Mouse (Mus musculus) heart, postnatal 36 days (tissue): ENCODE results near the gene Fam19a5. TPM values are rescaled to one million over a fixed set of nuclear protein-coding genes. Genes with fewer than 3 reads are reported as not detected.

Source experiments
- DNase-seq, 2 experiments: peaks; one replicate each; pipeline ENCODE4 v3.0.0; 2021 to 2022
- intact Hi-C: fragments of 180-260 bp; cut with DNase I; formaldehyde crosslinking; loops from one replicate; pipeline ENCODE4 v1.15.1; 2025
- total RNA-seq, 2 experiments: library from RNA; stranded (reverse); gene quantifications; 2 replicates each; pipeline ENCODE4 v1.2.3; 2021

The Fam19a5 gene
- 1 to 10 TPM; 2.6 to 3.8 TPM for total RNA-seq

DNA sequence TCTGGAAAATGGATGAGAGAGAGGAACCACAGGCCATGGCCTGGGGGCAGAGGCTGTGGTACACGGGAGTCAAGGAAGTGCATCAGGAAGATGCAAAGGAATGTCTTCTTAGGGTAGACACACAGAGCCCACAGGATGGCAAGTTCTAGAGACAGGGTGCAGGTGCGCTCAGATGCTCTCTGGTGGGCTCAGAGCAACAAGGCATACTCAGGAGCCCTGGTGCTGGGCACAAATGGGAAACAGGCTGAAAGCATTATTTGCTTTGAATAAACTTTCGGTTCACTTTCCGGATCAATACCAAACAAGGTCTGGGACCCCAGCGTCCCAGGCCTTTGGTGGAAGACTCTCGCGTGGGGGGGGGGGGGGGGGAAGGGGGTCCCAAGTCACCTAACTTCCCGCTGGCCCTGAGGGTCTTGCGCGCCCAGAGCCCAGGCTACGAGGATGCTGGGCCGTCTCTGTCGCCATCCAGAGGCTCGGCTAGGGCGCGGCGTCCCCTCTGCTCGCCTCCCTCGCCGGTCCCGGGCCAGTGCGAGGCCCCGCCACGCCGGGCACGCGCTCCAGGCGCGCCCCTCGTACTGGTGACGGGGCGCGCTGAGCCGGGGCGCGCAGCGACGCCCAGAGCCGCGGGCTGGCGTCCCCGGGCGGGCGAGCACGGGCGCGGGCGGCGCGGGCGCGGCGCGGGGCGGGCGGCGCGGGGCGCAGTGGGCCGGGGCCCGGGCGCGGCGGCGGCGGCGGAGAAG, at the start of gene Fam19a5:
Gene Fam19a5 (plus strand): TSS at position 701 of the 740 bp plus-strand sequence.
- intact Hi-C loops: loop anchor here (5.0 kb wide), 2 partner anchors 1136 to 1301 kb away; no protein-coding TSS in a partner anchor
- no peak for DNase-seq

DNA sequence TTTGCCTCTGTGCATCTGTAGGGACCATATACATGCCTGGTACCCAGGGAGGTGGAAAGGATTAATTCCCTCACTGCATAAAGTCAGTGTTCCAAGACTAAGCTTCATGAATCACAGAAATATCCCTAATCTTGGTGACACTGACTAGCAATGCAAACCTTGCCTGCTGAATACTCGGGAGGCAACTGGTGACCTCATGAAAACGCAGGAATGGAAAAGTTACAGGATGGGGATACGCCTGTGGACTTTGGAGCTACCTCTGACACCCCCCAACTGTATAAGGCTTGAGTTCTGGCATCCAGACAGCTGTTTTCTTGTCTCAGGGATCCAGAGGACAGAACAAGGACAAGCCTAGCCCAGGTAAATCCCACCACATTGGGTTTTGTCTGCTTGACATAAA, 42.4 kb upstream of the Fam19a5 start:
- DNase-seq: no peak
- intact Hi-C loops: loop anchor here (1.0 kb wide), 1 partner anchor 23 kb away; no protein-coding TSS in a partner anchor

DNA sequence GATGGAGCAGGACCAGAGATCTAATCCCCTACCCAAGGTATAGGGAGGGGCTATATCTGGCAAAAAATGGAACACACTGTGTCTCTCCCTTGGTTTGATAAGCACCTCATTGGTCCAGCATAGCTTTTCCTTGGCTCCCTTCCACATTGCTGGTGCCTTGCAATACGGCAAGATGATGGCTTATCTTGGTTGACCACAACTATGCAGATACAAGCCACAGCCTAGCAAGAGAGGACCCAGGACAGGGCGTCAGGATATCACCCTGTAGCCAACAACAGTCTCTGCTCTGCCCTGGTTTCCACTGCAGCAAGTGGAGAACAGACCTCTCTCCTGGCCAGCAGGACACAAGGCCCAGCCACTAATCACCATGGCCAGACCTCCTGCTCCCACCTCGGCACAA, 36.8 kb upstream of the Fam19a5 start:
- intact Hi-C loops: no loop called here
- no peak for DNase-seq

DNA sequence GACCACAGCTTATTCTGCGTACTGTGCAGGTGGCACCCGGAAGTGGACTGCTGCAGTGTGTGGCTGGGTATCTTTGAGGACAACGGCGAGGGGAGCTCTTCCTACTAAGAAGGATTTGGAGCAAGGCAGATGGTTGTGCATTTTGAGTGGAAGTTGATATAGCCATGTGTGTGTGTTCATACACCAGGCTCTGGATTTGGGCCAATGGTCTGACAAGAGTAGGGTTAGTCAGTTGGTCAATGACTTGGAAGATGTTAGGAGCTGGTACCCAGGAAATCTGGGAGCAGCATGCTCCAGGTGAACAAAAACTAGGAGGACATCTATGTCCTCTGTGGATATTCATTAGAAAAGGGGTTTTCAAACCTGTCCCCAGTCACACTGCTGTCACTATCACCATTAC, 33.2 kb upstream of the Fam19a5 start:
- intact Hi-C loops: no loop called here
- DNase-seq: no peak

DNA sequence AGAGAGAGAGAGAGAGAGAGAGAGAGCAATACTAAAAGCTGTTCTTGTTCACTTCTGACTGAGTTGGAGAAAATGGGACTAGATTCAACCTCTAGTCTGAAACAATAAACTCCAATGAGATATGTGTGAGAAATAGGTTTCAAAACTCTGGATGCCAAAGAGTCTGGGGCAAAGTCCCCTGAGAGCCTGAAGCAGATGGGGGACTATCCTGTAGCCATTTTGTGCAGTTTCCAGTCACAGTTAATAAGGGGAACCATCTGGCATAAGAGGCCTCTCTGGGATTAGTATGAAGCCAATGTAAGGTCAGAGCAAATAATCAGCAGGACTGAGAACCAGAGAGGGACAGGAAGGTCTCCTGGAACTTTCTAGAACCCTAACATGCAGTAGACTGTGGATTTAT, 25.9 kb upstream of the Fam19a5 start:
- intact Hi-C loops: no loop called here
- DNase-seq: no peak

DNA sequence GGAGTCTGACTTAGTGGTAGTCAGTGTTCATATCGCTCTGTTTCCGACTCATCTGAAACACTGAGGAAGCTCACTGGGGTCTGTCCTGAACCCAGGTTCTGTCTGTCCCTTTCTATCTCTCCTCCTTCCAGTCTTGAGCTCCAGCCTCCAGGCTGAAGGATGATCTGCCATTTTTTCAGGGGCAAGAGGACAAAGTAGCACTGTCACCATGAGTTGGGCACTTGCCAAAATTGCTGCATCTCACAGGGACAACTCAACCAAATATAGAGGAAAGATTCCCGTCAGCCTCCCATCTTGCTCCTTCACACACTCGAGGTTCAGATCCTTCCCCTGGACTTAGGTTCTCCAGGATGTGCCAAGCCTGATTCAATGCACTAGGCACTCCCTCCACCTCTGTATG, 14.8 kb upstream of the Fam19a5 start:
- no peak for DNase-seq
- intact Hi-C loops: no loop called here

DNA sequence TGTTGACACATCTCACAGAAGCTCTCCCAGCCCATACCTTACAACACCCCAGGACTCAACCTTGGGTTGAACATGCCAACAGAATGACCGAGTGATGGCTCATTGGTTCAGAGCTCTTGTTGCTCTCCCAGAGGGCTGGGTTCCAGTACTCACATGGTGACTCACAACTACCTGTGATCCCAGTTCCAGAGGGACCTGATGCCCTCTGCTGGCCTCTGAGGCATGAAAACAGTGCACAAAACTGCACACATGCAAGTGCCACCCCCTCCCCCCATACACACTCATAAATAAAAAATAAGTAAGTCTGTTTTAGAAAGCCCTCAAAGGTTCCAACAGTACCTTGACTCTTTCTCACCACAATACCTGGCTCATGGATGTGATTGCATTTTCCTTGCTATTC, 2.4 kb upstream of the Fam19a5 start:
- intact Hi-C loops: loop anchor here (5.0 kb wide), 2 partner anchors 1134 to 1299 kb away; no protein-coding TSS in a partner anchor
- DNase-seq: no peak

DNA sequence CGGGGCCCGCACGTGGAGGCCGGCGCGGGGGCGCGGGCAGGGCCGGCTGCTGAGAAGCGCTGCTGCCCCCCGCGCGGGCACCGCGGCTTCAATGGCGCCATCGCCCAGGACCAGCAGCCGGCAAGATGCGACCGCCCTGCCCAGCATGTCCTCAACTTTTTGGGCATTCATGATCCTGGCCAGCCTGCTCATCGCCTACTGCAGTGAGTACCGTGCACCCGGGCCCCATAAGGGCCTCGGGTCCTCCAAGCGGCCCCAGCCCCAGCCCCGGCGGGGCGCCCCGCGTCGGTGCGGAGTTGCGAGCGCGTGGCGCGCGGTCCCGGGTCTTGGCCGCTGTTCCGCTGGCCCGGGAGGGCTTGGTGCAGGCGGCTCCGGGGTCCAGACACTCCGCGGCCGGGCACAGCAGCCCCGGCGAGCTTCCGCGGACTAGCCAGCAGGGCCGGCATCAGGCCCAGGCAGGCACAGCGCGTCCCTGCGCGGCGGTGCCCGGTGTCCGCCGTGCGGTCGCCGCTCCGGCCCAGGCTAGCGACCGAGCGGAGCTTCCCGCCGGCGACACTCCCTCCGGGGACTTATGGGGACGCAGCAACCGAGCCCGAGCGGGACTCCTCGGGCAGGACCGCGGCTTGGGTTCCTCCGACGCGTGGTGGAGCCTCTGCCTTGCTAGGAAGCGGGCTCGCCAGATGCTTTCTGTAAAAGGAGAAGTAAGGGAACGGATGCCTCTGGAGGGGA, 466 bp downstream of the Fam19a5 start:
- peak; percentile 2 to 15 for DNase-seq
- intact Hi-C loops: loop anchor here (5.0 kb wide), 3 partner anchors 177 to 1302 kb away; no protein-coding TSS in a partner anchor

DNA sequence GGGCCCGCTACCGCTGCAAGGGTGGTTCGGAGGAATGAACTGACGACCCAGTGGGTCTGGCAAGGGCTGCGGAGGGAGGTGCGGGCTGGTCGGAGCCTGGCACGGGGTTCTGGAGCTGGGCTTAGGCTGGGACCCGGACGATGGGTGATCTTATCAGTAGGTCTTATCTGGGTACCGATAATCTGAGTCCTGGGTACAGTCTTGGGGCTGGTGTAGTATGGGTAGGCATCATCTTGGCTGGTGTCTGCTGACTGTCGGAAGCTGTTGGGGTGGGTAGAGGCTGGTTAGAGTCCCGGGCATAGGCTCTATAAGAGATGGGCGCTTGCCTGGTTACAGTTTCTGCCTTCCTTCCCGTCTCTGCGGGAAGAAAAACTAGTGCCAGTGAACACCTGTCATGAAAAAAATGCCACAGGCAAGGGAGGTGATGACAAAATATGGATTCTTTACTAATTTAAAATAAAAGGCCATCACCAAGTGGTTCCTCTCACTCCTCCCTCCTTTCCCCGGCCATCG, 1.1 kb downstream of the Fam19a5 start:
- no peak for DNase-seq
- intact Hi-C loops: loop anchor here (5.0 kb wide), 1 partner anchor 178 kb away; no protein-coding TSS in a partner anchor

DNA sequence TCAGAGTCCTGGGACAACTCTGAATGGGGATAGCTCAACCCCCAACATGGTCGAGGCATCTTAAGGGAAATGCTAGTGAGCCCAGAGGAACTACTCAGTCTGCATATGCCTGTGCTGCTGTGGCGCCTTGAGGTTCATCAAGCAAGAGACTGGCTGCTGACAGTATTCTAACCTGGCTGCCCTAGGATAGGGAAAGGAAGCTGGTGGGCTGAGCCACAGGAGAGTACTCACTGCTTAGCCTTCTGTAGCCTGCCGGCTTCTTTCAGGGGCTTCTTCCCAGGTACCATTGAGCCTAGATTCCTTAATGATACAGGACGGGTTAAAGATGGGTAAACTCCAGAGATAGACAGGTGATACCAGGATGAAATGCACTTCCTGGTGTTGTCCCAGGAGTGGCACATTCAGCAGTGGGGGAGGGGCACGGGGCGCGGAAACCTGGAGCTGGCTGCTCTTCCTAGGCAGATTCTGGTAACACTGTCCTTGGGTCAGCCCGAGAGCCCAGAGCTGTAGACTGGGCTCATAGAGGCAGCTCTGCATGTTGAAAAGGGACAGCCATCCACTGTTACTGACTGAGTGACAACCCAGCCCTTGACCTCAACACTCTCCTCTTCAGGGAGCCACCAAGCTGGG, 1.7 kb downstream of the Fam19a5 start:
- intact Hi-C loops: loop anchor here (5.0 kb wide), 1 partner anchor 179 kb away; no protein-coding TSS in a partner anchor
- no peak for DNase-seq

DNA sequence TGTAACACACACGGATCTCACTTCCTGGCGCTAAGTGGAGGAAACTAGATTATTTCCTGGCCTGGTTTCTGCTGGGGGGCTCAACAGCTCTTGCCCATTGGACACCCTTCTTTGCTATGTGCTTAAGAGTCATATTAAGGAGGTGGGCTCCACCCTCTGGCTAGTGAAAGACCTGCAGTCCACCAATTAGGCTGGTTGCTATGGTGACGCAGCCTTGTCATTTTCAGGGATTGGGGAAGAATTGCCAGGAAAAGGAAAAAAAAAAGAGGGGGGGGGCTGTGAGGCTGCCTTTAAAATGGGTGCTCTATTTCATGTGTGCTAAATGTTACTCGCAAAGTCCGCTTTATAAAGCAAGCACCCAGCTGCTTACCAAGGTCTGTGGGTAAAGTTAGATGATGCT, 2.9 kb downstream of the Fam19a5 start:
- no peak for DNase-seq
- intact Hi-C loops: loop anchor here (5.0 kb wide), 1 partner anchor 180 kb away; no protein-coding TSS in a partner anchor

DNA sequence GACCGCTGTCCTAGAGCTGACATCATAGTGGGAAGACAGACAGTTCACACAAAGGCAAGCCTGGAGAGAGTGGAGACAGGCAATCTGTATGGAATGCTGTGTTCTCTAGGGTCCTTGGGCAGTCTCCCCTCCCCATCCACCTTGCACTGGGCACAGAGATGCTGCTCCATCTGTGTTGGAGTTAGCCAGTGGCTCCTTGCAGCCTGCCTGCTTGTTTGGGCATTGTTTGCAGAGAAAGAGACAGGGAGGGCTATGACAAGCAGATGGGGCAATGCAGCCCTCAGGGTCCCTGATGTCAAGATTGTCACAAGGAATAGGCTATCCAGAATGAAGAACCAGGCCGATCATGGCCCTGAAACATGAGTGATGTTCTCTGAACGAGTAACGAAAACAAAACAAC, 5.6 kb downstream of the Fam19a5 start:
- DNase-seq: no peak
- intact Hi-C loops: loop anchor here (5.0 kb wide), 1 partner anchor 182 kb away; no protein-coding TSS in a partner anchor

DNA sequence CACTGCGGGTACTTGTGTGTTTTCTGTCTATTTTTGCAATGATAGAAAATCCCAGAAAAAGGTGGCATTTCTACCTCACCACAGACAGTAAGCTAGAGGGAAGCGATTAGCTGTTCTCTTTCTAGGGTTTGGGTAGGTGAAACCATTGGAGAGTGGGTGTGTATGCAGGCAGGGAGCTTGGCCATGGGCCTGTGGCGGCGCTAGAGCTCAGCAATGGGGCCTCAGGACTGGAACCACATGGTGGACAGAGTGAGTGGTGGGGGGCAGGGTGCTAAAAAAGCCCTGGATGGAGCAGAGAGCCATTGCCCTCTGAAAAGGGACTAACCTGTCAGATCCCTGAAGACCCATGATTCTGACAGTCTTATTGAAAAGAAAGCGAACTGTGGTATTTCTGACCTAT, 6.7 kb downstream of the Fam19a5 start:
- intact Hi-C loops: no loop called here
- no peak for DNase-seq

DNA sequence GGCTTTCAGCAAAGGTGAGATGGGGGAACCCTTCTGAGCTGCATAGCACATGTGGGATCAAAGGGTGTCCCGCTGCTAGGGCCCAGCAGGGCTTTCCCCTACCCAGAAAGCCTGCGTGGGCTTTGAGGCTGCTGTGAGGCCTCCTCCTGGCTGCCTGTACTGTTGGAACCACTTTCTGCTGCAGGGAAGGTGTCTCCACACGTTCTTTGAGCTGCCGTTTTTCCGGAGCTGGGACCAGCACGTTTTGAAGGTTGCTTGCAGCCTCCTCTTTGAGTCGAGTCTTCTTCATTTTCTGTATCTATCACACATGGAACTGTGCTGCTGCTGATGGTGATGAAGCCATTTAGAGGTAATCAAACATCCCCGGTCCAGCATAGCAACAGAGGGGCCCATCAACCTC, 7.5 kb downstream of the Fam19a5 start:
- intact Hi-C loops: no loop called here
- no peak for DNase-seq

DNA sequence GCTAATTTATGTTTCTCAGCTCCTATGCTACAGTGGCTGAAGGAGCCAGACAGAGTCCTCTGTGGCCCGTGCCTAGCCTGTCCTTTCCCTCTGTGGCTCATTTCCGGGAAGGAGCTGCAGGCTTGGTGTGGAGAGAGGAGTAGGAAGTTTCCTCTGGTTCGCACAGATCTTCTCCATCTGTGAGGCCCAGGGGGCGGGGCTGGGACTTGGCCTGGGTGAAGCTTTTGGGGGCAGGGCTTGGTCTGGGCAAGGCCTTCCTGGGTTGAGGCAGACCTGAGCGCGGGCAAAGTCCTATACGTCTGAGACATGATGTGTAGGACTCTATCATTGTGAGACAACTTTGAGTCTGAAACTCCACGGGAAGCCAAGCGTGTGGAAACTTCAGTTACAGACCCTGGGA, 11.7 kb downstream of the Fam19a5 start:
- intact Hi-C loops: no loop called here
- no peak for DNase-seq

DNA sequence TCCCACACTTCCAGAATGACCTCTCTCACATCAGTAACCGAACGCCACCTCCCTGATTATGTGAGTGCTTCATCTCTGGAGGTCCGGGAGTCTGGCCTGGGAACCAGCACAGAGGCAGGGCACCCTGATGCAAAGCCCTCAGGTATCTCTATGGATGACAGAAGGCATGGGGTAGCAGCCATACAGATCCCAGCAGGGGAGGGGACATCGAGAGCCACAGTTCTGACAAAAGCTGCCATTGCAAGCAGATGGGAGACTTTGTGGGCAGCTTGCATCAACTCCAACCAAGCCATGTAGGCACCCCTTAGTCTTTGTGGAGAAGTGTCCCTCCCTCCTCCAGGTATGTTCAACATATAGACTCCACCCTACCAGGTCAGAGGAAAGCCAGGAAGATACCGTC, 20.2 kb downstream of the Fam19a5 start:
- DNase-seq: no peak
- intact Hi-C loops: no loop called here

DNA sequence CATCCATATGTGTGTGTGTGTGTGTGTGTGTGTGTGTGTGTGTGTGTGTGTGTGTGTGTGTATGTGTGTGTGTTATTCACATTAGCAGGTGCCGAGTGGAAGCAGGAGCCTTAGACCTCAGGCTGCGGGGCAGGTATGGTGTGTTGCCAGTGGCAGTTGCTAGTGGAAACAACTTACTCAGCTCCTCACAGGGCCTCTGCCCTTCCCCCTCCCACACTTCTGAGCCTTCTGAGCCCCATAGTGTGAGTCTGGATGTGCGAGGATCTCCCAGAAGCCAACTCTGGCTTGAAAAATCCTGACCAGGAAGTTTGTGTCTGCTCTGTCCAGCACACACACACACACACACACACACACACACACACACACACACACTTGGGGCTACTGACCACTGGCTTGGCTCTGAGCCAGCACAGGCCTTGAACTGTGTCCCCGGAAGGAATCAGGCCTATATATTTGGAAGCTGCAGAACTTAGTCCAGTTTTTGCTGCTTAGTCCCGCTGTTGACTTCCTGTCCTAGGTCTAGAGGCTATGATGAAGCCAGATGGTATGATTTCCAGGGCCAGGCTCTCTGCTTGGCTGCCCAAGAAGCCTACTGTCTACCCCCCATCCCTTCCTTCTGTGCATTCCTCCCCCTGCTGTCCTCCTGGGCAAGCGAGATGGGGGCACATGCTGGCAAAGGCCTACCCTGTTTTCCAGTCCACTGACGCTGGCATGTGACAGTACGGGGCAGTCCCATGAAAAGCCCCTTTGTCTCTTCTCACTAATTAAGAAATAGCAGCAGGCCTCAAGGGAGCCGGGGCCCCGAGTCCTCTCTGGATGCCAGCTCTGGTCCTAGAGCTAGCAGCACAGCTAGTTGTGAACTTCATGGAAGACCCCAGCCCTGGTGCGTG, 22.2 kb downstream of the Fam19a5 start:
- intact Hi-C loops: no loop called here
- DNase-seq: no peak

DNA sequence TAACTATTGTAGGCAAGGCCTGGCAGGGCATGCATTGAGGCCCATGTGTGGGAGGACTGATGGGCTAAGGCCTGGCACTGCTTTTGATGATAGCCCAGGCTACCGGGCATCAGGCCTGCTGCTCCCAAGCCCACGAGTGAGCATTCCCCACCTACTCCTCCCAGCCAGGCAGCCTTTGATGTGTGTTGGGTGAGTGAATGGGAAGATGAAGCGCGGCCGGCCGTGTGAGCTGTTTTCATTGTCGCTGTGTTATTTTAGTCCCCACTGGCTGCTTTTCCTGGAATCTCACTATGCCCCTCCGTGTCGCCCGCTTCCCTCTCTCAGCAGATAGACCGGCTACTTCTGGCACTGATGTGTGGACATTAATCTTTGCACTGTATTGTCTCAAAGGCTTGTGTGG, 26.1 kb downstream of the Fam19a5 start:
- intact Hi-C loops: no loop called here
- DNase-seq: no peak

DNA sequence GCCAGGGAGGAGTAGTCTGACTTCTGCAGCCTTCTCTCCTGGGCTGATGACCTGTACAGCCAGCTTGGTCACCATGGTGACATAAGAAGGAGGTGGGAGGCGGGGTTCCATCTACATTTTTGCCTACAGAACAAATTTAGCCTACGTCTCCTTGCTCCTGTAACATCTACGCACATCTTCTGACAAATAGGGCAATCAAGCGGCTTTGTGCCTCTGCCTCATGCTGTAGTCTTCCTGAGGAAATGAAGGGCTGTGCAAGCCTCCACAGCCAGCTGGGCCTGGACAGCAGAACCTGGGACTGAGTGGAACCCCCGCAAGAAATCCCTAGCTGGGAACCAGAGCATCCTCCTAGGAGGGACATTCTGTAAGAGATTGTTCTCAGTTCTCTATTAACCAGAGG, 35.8 kb downstream of the Fam19a5 start:
- no peak for DNase-seq
- intact Hi-C loops: no loop called here
